Mouse (Mus musculus) adrenal gland, postnatal 36 days (tissue): ENCODE data around the gene Gk2. TPM values are rescaled to one million over a fixed set of nuclear protein-coding genes. Genes with fewer than 3 reads are reported as not detected.

Experiments used
- DNase-seq, 2 experiments: peaks; one replicate each; pipeline ENCODE4 v3.0.0; 2021; ENCODE audit warnings: mixed read lengths in 1 of 2
- long read RNA-seq, 2 experiments: library from polyadenylated mRNA; stranded (forward); transcript quantifications; one replicate each; pipeline ENCODE4 v2.0.0; 2021; ENCODE audit warnings: borderline sequencing depth in 2 of 2
- total RNA-seq, 2 experiments: library from RNA; stranded (reverse); gene quantifications; 2 replicates each; pipeline ENCODE4 v1.2.3; 2021

Gene Gk2
- total RNA-seq: not detected
- long read RNA-seq, experiment 1: 0 reads
- long read RNA-seq, experiment 2: 0 reads

GRCm38 (mm10) chr5:97456816-97457215, at the start of gene Gk2:
TSS of gene Gk2 (minus strand) at chr5:97457021.
- DNase-seq: no peak

- no peak for DNase-seq
These were observed 41.2 kb upstream of the Gk2 start for GRCm38 (mm10) chr5:97498041-97498440.

DNA sequence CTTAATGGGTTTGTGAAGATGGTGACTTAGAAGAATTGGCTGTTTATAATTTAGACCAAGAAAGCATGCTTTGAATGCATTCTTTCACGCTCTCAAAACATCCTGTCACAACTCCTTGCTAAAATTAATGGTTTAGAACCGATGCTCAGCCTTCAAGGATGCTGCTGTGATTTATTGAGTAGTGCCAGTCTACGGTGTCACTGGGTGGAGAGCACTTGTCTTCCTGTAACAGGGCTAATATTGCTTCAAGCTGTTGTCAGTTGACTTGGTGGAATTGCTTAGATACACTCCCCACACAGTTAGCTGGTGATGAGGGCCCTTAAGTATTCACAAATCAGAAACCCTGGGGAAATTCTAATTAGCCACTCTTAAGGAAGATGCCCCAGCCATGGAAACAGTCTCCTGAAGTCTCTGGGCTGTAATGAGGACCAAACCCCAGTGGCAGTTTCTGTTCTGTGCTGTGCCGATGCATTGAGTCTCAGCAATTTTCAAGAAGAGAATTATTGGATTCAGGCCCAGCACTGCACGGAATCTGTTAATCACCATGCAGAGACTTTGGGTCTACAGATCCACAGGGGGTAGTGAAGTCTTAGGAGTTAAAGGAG, 38.8 kb upstream of the Gk2 start:
- no peak for DNase-seq

GRCm38 (mm10) chr5:97493421-97493820, 36.6 kb upstream of the Gk2 start:
- DNase-seq: no peak

DNA sequence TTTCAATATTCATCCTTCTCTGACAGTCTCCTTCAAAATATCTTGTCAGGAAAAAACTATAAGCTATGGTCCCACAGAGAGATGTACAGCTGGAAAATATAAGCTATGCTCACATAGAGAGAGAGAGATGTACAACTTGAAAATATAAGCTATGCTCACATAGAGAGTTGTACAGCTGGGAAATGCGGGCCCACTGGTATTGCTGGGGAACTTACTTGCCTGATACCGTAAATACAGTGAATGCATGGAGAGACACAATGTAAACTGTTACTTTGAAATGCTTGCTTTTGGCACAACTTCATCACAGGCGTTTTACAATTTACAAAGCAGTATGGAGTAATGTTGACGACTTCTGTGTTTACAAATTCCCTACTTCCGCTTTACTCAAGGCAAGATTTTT, 29.3 kb upstream of the Gk2 start:
- DNase-seq: no peak

GRCm38 (mm10) chr5:97479991-97480390, 23.2 kb upstream of the Gk2 start:
- no peak for DNase-seq

DNA sequence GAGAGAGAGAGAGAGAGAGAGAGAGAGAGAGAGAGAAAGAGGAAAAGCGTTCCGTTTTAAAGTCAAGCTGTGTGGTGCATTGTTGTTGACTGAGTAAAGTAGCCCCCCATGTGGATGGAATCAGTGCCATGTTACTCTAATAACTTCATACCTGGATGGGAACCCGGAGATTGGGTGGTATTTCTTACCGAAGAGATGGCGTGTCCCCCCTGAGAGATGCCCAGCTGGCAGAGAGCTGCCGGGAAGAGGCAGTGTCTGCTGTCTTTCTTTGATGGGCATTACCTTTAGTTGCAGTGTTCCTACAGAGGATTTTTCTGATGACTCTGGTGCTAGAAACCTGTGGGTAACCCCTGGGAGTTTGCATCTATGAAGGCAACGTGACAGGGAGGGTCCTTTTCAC, 10.4 kb upstream of the Gk2 start:
- no peak for DNase-seq

GRCm38 (mm10) chr5:97466430-97467158, 9.8 kb upstream of the Gk2 start:
- no peak for DNase-seq

- DNase-seq: no peak
These were observed 9.1 kb upstream of the Gk2 start for GRCm38 (mm10) chr5:97465956-97466355.

- no peak for DNase-seq
These were observed 6.0 kb upstream of the Gk2 start for GRCm38 (mm10) chr5:97462856-97463255.

DNA sequence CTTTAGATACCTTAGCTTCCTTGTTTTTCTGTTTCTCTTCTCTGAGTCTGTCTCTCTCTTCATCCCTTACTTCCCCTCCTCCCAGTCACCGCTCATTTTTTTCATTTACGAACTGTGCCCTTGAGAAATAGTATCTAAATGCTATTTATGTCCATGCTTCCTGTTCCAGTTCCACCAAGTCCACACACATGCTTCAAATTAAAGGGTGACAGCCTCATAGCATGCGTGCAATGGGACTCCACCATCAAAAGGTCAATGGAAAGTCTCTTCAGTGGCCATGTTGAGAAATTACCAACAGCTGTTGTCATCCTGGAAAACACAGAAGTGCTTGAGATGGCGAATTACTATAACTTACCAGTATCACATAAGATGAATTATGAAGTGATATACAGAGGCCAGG, 5.4 kb downstream of the Gk2 start:
- DNase-seq: no peak

GRCm38 (mm10) chr5:97444191-97444590, 12.6 kb downstream of the Gk2 start:
- no peak for DNase-seq

GRCm38 (mm10) chr5:97432512-97432911, 24.3 kb downstream of the Gk2 start:
- DNase-seq: no peak

DNA sequence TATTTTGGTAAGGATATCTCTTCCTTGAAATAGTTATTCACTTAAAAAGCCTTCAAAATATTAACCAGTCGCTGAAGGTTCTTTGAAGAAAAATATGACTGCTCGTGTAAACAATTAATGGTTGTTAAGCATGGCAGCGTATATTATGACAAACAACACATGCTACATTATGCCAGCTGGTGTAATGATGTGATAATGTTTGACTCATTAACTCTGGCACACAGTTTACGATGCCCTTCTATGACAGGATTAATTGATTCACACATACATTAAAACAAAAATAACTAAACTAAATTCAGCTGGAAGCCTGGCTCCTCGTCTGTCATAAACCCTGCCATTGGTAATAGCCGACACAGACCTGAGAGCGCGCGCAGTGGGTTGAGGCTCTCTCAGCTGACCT, 26.8 kb downstream of the Gk2 start:
- no peak for DNase-seq

DNA sequence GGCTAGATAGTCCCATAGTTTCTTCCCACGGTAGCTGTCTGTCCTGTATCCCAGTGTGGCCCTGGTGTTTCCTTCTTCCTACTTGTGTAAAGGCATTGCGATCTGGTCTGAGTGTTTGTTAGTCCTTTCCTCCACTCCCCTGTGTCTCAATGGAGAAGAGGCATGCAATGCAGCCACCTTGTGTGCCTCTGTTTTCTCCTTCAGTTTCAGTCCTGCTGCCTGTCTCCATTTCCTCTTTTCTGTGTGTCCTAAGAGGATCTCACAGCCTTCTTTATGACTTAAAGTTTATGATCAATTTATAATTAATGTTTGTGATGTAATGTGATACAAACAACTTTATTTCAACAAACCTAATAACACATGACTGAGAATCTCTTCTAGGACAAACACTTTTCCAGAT, 35.2 kb downstream of the Gk2 start:
- no peak for DNase-seq

GRCm38 (mm10) chr5:97417185-97417584, 39.6 kb downstream of the Gk2 start:
- DNase-seq: no peak

- no peak for DNase-seq
These were observed 41.0 kb downstream of the Gk2 start for GRCm38 (mm10) chr5:97415837-97416236.

GRCm38 (mm10) chr5:97413716-97414115, 43.1 kb downstream of the Gk2 start:
- no peak for DNase-seq

- DNase-seq: no peak
These were observed 46.6 kb downstream of the Gk2 start for GRCm38 (mm10) chr5:97410190-97410589.

DNA sequence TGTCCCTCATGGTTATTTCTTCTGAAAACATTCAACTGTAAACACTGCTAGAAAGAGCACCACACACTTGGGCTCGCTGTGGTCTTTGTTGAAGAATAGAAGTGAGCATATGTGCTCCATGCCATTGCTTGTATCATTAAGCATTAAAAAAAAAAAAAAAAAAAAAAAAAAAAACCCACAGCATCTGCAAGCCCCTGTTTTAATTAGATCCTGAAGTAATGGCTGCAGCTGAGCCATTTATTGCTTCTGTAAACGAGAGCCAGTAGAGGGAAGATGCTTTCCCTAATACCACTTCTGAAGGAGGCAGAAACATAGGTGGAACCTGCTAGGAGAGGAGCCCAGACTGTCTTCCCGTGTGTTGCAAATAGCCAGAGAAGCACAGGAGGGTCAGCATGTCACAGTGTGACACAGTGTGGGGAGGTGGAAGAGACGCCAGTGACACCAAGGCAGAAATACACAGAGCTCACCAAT, 47.6 kb downstream of the Gk2 start:
- DNase-seq: no peak
